In the genomic region with DNA sequence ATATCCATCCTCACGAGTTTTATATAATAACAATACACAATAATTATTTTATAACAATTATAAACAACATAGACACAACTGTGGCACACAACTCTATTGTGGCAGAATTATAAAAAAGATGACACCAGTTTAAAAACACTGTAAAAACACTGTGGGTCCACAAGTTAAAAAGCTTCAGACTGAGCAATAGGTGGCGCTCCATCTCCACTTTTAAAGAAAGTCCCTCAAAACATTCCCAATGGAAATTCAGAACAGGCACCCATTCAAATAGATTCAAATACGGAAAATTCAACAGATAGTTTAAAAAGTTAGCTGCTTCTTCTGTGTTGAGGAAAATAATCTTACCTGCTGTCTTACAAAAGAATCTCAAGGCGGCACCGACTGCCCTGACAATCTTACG, we compare ENCODE assay signal across 9 mouse cellular contexts.
A peak's percentile ranks its signal among the peaks of the same experiment; 100 is the strongest.
DNase-seq lines count a peak whose midpoint lies in the region; ATAC-seq and TF ChIP-seq lines count a peak whose summit lies in the region.
"Had no signal": no experiment of that assay in that cellular context is flagged by ENCODE, and none has a peak within 500 bp of the region (broad histone marks: within the 10 kb centered on the region; RNA-seq: fewer than 3 reads in every experiment).

No protein-coding gene starts in this region.

- H3K27me3 ChIP-seq in heart, adult 2 months (ENCODE audit: control insufficient read depth, insufficient read depth, low read length), result no peaks in the 10 kb centered on the region
- H3K27me3 ChIP-seq in heart, embryonic 12.5 days (replicated peaks), result no peaks in the 10 kb centered on the region
- no peaks in the 10 kb centered on the region for H3K27me3 ChIP-seq in liver, adult 2 months (ENCODE audit: control insufficient read depth, insufficient read depth, low read length)

- H3K4me1 ChIP-seq in heart, adult 2 months (ENCODE audit: control insufficient read depth, insufficient read depth, low read length), result peaks cover 5% of the 10 kb centered on the region
- H3K4me1 ChIP-seq in heart, embryonic 12.5 days (replicated peaks), result peaks cover 21% of the 10 kb centered on the region
- peaks cover 12% of the 10 kb centered on the region for H3K4me1 ChIP-seq in liver, adult 2 months (ENCODE audit: control insufficient read depth, insufficient read depth, low read length)

- ATAC-seq in heart, embryonic 12.5 days (ENCODE audit: insufficient number of reproducible peaks, low FRiP score), result no peak
- ATAC-seq: intestine, embryonic 16.5 days had no signal

- TF ChIP-seq POLR2A in heart, adult 2 months (IDR thresholded peaks at IDR 0.05; ENCODE audit: insufficient read depth, low read depth, low read length), result no peak
- TF ChIP-seq POLR2A in liver, adult 2 months (IDR thresholded peaks at IDR 0.05; ENCODE audit: extremely low read depth, insufficient read depth, low read length), result no peak

- H3K79me2 ChIP-seq in heart, adult 2 months (replicated peaks; ENCODE audit: control insufficient read depth, insufficient read depth, low read length), result no peaks in the 10 kb centered on the region
- H3K79me2 ChIP-seq in liver, adult 2 months (ENCODE audit: control insufficient read depth, insufficient read depth, low read length), result peaks cover 9% of the 10 kb centered on the region; the same call in 1 of the 2 replicates

- no peak overlapping the region for H3K27ac ChIP-seq in heart, adult 2 months
- H3K27ac ChIP-seq in heart, embryonic 12.5 days (ENCODE audit: poor library complexity, severe bottlenecking), result no peak overlapping the region
- no peak overlapping the region for H3K27ac ChIP-seq in liver, adult 2 months (replicated peaks; ENCODE audit: insufficient read depth, low read depth, low read length)

- WGBS in heart, adult 2 months, result 56% methylated on average over 6 of the region's 6 CpGs
- WGBS in heart, embryonic 12.5 days, result 51% methylated on average over 6 of the region's 6 CpGs
- WGBS in liver, adult 2 months, result 77% methylated on average over 6 of the region's 6 CpGs

- H3K4me3 ChIP-seq in heart, adult 2 months, result no peak overlapping the region
- H3K4me3 ChIP-seq in heart, embryonic 12.5 days, result no peak overlapping the region
- H3K4me3 ChIP-seq in liver, adult 2 months (ENCODE audit: insufficient read depth, low read depth, low read length), result no peak overlapping the region

- intact Hi-C loops in heart, adult 2 months (cut with DNase I), result loop anchor here (1.0 kb wide), 1 partner anchor 34 kb away; no protein-coding TSS in a partner anchor

- H3K9me3 ChIP-seq in heart, embryonic 12.5 days (replicated peaks), result no peaks in the 10 kb centered on the region

- no peak for TF ChIP-seq EP300 in heart, adult 2 months (IDR thresholded peaks at IDR 0.05; ENCODE audit: insufficient read depth, low read depth, low read length)

- no peak for DNase-seq in heart, adult 2 months
- DNase-seq in liver, adult 2 months (ENCODE audit: extremely low read depth, low read depth, low spot score), result peak; percentile 41
- no peak for DNase-seq in liver
- peak; percentile 57 for DNase-seq in R1 (ENCODE audit: low read depth, low spot score)
- peak; percentile 56 for DNase-seq in lung, postnatal 10 days
- DNase-seq in ovary, adult 18-20 months (ENCODE audit: low spot score), result no peak
- DNase-seq: thymus, postnatal 25 days had no signal

- H3K4me2 ChIP-seq in heart, embryonic 12.5 days, result no peak overlapping the region

- peak; percentile 85 for TF ChIP-seq CTCF in heart, adult 2 months (IDR thresholded peaks at IDR 0.05)
- TF ChIP-seq CTCF in liver, adult 2 months (IDR thresholded peaks at IDR 0.05; ENCODE audit: low read depth, low read length), result 0 out of 2 replicates have a peak, but pooled peaks have one; percentile 10

- H3K9ac ChIP-seq in heart, adult 2 months (ENCODE audit: low read depth, low read length), result no peak overlapping the region
- H3K9ac ChIP-seq in heart, embryonic 12.5 days, result no peak overlapping the region
- H3K9ac ChIP-seq in liver, adult 2 months (ENCODE audit: low read depth, low read length), result no peak overlapping the region

- no peaks in the 10 kb centered on the region for H3K36me3 ChIP-seq in heart, adult 2 months (ENCODE audit: control insufficient read depth, insufficient read depth, low read length)
- no peaks in the 10 kb centered on the region for H3K36me3 ChIP-seq in heart, embryonic 12.5 days
- H3K36me3 ChIP-seq in liver, adult 2 months (ENCODE audit: control insufficient read depth, insufficient read depth, low read length), result 0 out of 2 replicates have a peak, but pooled peaks cover 1% of the 10 kb centered on the region

Comparison
In these comparisons a context has a peak if more than half of its experiments do, and no peak if none do; other contexts are left out.
1. DNase-seq: peak in liver, adult 2 months (single experiment), R1 (single experiment) and lung, postnatal 10 days (single experiment); none in heart, adult 2 months (0 of 2), liver (single experiment) and ovary, adult 18-20 months (single experiment).